Mouse (Mus musculus) heart, postnatal 0 days (tissue): ENCODE data around the gene Mgll.

Experiments
- CTCF ChIP-seq: IDR thresholded peaks from 2 replicates; pipeline ENCODE4 v1.5.1; 2016; ENCODE audit warnings: antibody characterized with exemption, control low read depth, low read depth
- EP300 ChIP-seq: IDR thresholded peaks from 2 replicates; pipeline ENCODE4 v1.6.1; 2016; ENCODE audit warnings: antibody characterized with exemption, low read depth

GRCm38 (mm10) chr6:88759793-88760453 lies 35.7 kb downstream of the Mgll start:
- TF ChIP-seq EP300: no peak
- TF ChIP-seq CTCF: no peak
